Mouse (Mus musculus) midbrain, postnatal 0 days (tissue): ENCODE data around the gene Daw1. TPM values are rescaled to one million over a fixed set of nuclear protein-coding genes. Genes with fewer than 3 reads are reported as not detected.

Experiments
- ATAC-seq: fragments of 200-750 bp; cut with Nextera tagmentation; 2 replicates; pipeline ENCODE4 v1.8.0; 2017; ENCODE audit warnings: moderate number of reproducible peaks, mild to moderate bottlenecking, moderate TSS enrichment, moderate library complexity; ENCODE audit not compliant: low FRiP score
- DNase-seq: peaks from one replicate; pipeline ENCODE4 v3.0.0-alpha.2; 2015; ENCODE audit warnings: low spot score
- H3K27ac ChIP-seq: fragments of 300-500 bp; sonication (generic); 2 replicates; pipeline ENCODE4 v1.5.1; 2014; ENCODE audit warnings: low read depth, mild to moderate bottlenecking, low read length, mixed read lengths
- H3K27me3 ChIP-seq: fragments of 300-500 bp; sonication (generic); 2 replicates; pipeline ENCODE4 v1.6.1; 2014; ENCODE audit warnings: low read length, control low read depth, mixed read lengths; ENCODE audit not compliant: insufficient read depth
- H3K36me3 ChIP-seq: fragments of 300-500 bp; sonication (generic); 2 replicates; pipeline ENCODE4 v1.6.1; 2014; ENCODE audit warnings: low read length, control low read depth, mixed read lengths; ENCODE audit not compliant: insufficient read depth
- H3K4me1 ChIP-seq: fragments of 300-500 bp; sonication (generic); 2 replicates; pipeline ENCODE4 v1.6.1; 2014; ENCODE audit warnings: mild to moderate bottlenecking, control low read depth, antibody characterized with exemption, low read length, mixed read lengths; ENCODE audit not compliant: insufficient read depth
- H3K4me2 ChIP-seq: fragments of 300-500 bp; sonication (generic); 2 replicates; pipeline ENCODE4 v1.6.1; 2014; ENCODE audit warnings: low read depth, mild to moderate bottlenecking, low read length, mixed read lengths; ENCODE audit not compliant: poor library complexity, severe bottlenecking
- H3K4me3 ChIP-seq: fragments of 300-500 bp; sonication (generic); 2 replicates; pipeline ENCODE4 v1.5.1; 2014; ENCODE audit warnings: low read depth, mild to moderate bottlenecking, low read length, moderate library complexity
- H3K9ac ChIP-seq: fragments of 300-500 bp; sonication (generic); replicated peaks from 2 replicates; pipeline ENCODE4 v1.6.1; 2014; ENCODE audit warnings: mild to moderate bottlenecking, low read length, moderate library complexity, mixed read lengths; ENCODE audit not compliant: poor library complexity, severe bottlenecking
- H3K9me3 ChIP-seq: fragments of 300-500 bp; sonication (generic); 2 replicates; pipeline ENCODE4 v1.6.1; 2016; ENCODE audit warnings: low read length, control low read depth
- CTCF ChIP-seq: IDR thresholded peaks from 2 replicates; pipeline ENCODE4 v1.5.1; 2016; ENCODE audit warnings: antibody characterized with exemption, mild to moderate bottlenecking
- WGBS: fragments of 180-500 bp; shearing (Covaris S2); extraction: QIAGEN DNeasy Blood & Tissue Kit; methylation state at CpG from one replicate; pipeline ENCODE4 v1.1.7; 2014; 5-methylcytosine and 5-hydroxymethylcytosine counted together
- polyA plus RNA-seq: library from polyadenylated mRNA; unstranded; fragments of >200 nt; fragmentation: Nextera tagmentation; extraction: Ambion mirVana; gene quantifications from 2 replicates; pipeline ENCODE4 v1.2.1, GENCODE M21; 2015
- total RNA-seq: library from RNA; depleted of rRNA; stranded (reverse); fragments of >200 nt; gene quantifications from 2 replicates; pipeline ENCODE4 v1.2.3, GENCODE M21; 2014

Gene Daw1
- total and polyA plus RNA-seq, 2 experiments from 2014 or later: 0.88 to 1.7 TPM

- DNase-seq: no peak
These were observed 39.6 kb upstream of the Daw1 start for GRCm38 (mm10) chr1:83119903-83120302.

GRCm38 (mm10) chr1:83120312-83120711 lies 39.2 kb upstream of the Daw1 start:
- 79% methylated on average over 3 of the region's 3 CpGs for WGBS
- Histone ChIP-seq H3K4me1 (no peaks in the 10 kb centered on the region), H3K9ac (no peak overlapping the region), H3K9me3 (no peaks in the 10 kb centered on the region), H3K27ac (no peak overlapping the region), H3K27me3 (no peaks in the 10 kb centered on the region), H3K36me3 (no peaks in the 10 kb centered on the region), H3K4me2 (no peak overlapping the region), H3K4me3 (no peak overlapping the region)
- DNase-seq: no peak
- no peak for ATAC-seq
- TF ChIP-seq CTCF: no peak

More at GRCm38 (mm10) chr1:83119903-83120302, 39.6 kb upstream of the Daw1 start:
- H3K9me3 ChIP-seq: no peaks in the 10 kb centered on the region
- TF ChIP-seq CTCF: no peak
- no peak overlapping the region for H3K4me2 ChIP-seq
- no peak overlapping the region for H3K27ac ChIP-seq
- H3K36me3 ChIP-seq: no peaks in the 10 kb centered on the region
- no peak for ATAC-seq
- no peak overlapping the region for H3K4me3 ChIP-seq
- H3K27me3 ChIP-seq: no peaks in the 10 kb centered on the region
- no peak overlapping the region for H3K9ac ChIP-seq
- H3K4me1 ChIP-seq: no peaks in the 10 kb centered on the region

GRCm38 (mm10) chr1:83123201-83123600 lies 36.4 kb upstream of the Daw1 start:
- DNase-seq (no peak), ATAC-seq (no peak)
- Histone ChIP-seq H3K9me3 (no peaks in the 10 kb centered on the region), H3K27me3 (no peaks in the 10 kb centered on the region), H3K36me3 (no peaks in the 10 kb centered on the region), H3K9ac (no peak overlapping the region), H3K4me1 (no peaks in the 10 kb centered on the region), H3K27ac (no peak overlapping the region), H3K4me2 (no peak overlapping the region), H3K4me3 (no peak overlapping the region)
- WGBS: 88% methylated on average over 2 of the region's 2 CpGs
- no peak for TF ChIP-seq CTCF

- Histone ChIP-seq H3K9me3 (no peaks in the 10 kb centered on the region), H3K4me2 (no peak overlapping the region), H3K4me1 (no peaks in the 10 kb centered on the region), H3K4me3 (no peak overlapping the region), H3K27me3 (no peaks in the 10 kb centered on the region), H3K27ac (no peak overlapping the region), H3K36me3 (no peaks in the 10 kb centered on the region), H3K9ac (no peak overlapping the region)
- no peak for ATAC-seq
- no peak for DNase-seq
- TF ChIP-seq CTCF: no peak
- WGBS: 83% methylated on average over 7 of the region's 7 CpGs
These were observed 23.7 kb upstream of the Daw1 start for GRCm38 (mm10) chr1:83135829-83136228.

GRCm38 (mm10) chr1:83137847-83138246 lies 21.7 kb upstream of the Daw1 start:
- DNase-seq (peak; percentile 4), ATAC-seq (no peak)

GRCm38 (mm10) chr1:83138721-83139120 lies 20.8 kb upstream of the Daw1 start:
- ATAC-seq (no peak), DNase-seq (no peak)
- Histone ChIP-seq H3K36me3 (no peaks in the 10 kb centered on the region), H3K9ac (no peak overlapping the region), H3K4me1 (no peaks in the 10 kb centered on the region), H3K4me3 (no peak overlapping the region), H3K27me3 (no peaks in the 10 kb centered on the region), H3K27ac (no peak overlapping the region), H3K4me2 (no peak overlapping the region), H3K9me3 (no peaks in the 10 kb centered on the region)
- 84% methylated on average over 6 of the region's 6 CpGs for WGBS
- no peak for TF ChIP-seq CTCF

More at GRCm38 (mm10) chr1:83137847-83138246, 21.7 kb upstream of the Daw1 start:
- Histone ChIP-seq H3K27ac (no peak overlapping the region), H3K4me1 (no peaks in the 10 kb centered on the region), H3K36me3 (no peaks in the 10 kb centered on the region), H3K9ac (no peak overlapping the region), H3K9me3 (no peaks in the 10 kb centered on the region), H3K27me3 (no peaks in the 10 kb centered on the region), H3K4me3 (no peak overlapping the region), H3K4me2 (no peak overlapping the region)
- TF ChIP-seq CTCF: no peak
- 85% methylated on average over 8 of the region's 8 CpGs for WGBS
